Mouse (Mus musculus): ENCODE results near the gene Il11ra1. TPM values are rescaled to one million over a fixed set of nuclear protein-coding genes. Genes with fewer than 3 reads are reported as not detected.
A peak's percentile ranks its signal among the peaks of the same experiment; 100 is the strongest.
"Not testable (repeated sequence)": the region's sequence is repeated elsewhere in the genome, so short reads cannot be mapped to it uniquely, and the experiment has no call there.

The Il11ra1 gene
- polyA plus RNA-seq, 1 experiment, result 2.4 TPM

DNA sequence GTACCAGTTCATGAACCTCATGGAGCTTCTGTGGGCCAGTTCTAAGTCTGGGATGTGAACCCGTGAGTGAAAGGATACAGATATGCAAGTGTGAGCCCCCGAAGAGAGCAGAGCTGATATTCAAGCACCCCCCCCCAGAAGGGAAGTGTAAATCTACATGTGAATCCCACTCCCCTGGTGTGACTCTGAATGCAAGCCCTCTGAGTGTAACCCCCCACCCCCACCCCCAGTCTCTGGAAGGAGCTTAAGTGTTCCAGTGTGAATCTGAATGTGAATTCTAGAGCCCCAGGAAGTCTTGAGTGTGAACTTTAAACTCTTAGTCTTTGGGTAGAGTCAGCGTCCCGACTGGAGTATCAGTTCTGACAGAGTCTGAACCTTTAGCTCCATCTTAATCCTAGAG lies 6.3 kb upstream of the Il11ra1 start:
- not testable (repeated sequence) for H3K4me3 ChIP-seq (ENCODE audit: insufficient read depth, poor library complexity, severe bottlenecking); H3K79me3 ChIP-seq (ENCODE audit: low read depth); H3K27me3 ChIP-seq (ENCODE audit: control insufficient read depth, insufficient read depth, insufficient read length); H3K79me2 ChIP-seq (ENCODE audit: control insufficient read depth, insufficient read depth); H3ac ChIP-seq (ENCODE audit: control insufficient read depth, insufficient read length, low read depth); H3K36me3 ChIP-seq (ENCODE audit: control insufficient read depth, insufficient read depth)

DNA sequence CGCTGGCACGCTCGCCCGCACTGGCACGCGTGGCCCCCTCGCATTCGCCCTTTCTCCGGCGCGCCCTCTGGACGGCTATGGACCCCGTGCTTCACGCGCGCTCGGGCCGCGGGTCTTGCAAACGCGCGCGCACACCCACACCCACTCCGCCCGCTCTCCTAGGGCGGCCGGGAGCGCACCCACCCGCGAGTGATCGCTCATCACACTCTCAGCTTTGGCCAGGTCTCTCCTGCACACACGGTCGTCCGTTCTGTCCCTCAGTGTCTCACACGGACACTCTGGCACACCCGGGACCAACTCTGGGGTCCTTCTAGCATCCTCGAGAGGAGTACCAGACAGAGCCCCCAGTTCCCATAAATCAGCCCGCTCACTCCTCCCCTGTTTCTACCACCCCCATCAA lies 4.0 kb upstream of the Il11ra1 start:
- not testable (repeated sequence) for H3K27me3 ChIP-seq (ENCODE audit: control insufficient read depth, insufficient read depth, insufficient read length); H3K4me3 ChIP-seq (ENCODE audit: insufficient read depth, poor library complexity, severe bottlenecking); H3ac ChIP-seq (ENCODE audit: control insufficient read depth, insufficient read length, low read depth); H3K36me3 ChIP-seq (ENCODE audit: control insufficient read depth, insufficient read depth); H3K79me3 ChIP-seq (ENCODE audit: low read depth); H3K79me2 ChIP-seq (ENCODE audit: control insufficient read depth, insufficient read depth)

DNA sequence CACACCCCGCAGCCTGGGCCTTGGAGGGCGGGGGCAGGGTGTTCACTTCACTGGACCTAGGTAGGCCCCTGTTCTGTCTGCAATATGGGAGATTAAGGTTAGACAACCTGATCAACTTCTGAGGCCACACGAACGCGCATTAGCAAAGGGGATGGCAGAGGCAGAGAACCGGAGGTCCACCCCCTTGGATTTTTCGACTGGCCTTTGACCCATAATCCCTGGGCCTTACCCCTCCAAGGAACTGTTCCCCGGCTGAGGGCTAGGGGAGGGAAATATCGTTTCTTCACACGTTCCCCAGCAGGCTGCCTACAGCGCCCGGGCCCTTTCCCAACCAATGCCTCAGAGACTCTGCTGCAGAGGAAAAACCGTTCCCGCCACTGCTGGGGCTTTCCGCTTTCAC lies 3.3 kb upstream of the Il11ra1 start:
- not testable (repeated sequence) for H3K4me3 ChIP-seq (ENCODE audit: insufficient read depth, poor library complexity, severe bottlenecking); H3K27me3 ChIP-seq (ENCODE audit: control insufficient read depth, insufficient read depth, insufficient read length); H3K36me3 ChIP-seq (ENCODE audit: control insufficient read depth, insufficient read depth); H3ac ChIP-seq (ENCODE audit: control insufficient read depth, insufficient read length, low read depth); H3K79me2 ChIP-seq (ENCODE audit: control insufficient read depth, insufficient read depth); H3K79me3 ChIP-seq (ENCODE audit: low read depth)

DNA sequence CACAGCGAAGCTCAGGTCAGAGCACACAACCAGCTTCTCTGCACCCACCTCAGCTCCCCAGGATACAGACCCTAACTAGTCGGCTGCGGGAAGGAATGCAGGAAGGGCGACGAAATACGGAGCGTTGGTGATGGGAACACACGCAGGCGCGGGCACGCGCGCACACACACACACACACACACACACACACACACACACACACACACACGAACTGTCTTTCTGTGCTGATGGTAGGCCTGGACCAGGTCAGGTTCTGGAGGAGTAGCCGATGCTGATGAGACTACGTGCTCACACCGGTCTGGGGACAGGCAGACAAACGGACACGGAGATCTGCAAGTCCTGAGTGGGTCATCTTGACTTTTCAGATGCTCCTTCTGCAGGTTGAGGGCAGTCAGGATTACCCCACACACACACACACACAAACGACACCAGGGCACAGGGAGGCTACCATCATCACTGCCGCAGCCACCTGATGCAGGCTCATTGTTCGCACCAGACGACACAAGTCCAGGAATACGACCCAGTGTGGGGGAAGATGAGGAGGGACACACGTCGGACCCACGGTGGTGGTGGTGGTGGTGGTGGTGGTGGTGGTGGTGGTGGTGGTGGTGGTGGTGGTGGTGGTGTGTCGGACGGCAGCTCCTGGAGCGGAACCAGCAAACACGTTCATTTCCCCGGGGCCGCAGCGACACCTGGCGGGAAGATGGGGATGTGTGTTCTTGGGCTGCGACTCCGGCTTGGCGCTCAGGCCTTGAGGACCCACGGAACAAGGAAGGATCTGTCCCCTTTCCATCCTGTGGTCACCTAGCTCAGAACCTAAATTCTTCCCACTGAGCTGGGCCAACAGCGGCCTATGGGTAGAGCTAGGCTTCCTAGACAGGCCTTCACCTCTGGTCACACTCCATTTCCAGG lies 2.6 kb upstream of the Il11ra1 start, which contains the start of gene Cntfr:
Cntfr (minus strand) TSS at position 160 of the 912 bp plus-strand sequence.
- not testable (repeated sequence) for H3K79me3 ChIP-seq (ENCODE audit: low read depth); H3K36me3 ChIP-seq (ENCODE audit: control insufficient read depth, insufficient read depth); H3K79me2 ChIP-seq (ENCODE audit: control insufficient read depth, insufficient read depth); H3ac ChIP-seq (ENCODE audit: control insufficient read depth, insufficient read length, low read depth); H3K27me3 ChIP-seq (ENCODE audit: control insufficient read depth, insufficient read depth, insufficient read length); H3K4me3 ChIP-seq (ENCODE audit: insufficient read depth, poor library complexity, severe bottlenecking)
- peak; percentile 82 for TF ChIP-seq CTCF (IDR thresholded peaks at IDR 0.05; ENCODE audit: control insufficient read depth, insufficient read depth, insufficient read length)

DNA sequence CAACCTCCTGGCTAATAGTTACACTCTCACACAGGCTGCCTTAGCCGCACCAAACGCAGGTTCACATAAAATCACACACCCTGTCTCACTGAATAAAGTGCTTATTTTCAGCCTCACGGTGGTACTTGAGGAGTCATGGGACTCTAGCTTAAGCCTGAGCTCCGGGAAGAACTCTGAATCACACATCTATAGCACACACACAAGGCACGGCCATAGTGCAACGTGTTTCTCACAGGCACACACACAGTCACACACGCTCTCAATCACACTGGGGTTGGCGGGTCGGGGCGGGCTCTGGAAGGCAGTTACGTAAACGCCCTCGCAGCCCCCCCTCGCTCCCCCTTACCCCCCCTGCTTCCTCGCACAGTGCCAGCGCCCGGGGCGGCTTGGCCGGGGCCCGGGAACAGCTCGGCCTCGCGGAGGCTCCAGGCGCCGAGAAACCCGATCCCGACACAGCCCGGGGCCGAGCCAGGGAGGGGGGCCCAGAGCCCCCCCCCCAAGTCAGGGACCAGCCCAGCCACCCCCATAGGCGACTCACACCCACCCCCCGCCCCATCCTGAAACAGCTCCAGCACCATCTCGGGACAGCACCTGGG lies 1.3 kb upstream of the Il11ra1 start:
- H3K79me3 ChIP-seq (ENCODE audit: low read depth); H3K27me3 ChIP-seq (ENCODE audit: control insufficient read depth, insufficient read depth, insufficient read length); H3K4me3 ChIP-seq (ENCODE audit: insufficient read depth, poor library complexity, severe bottlenecking); H3K79me2 ChIP-seq (ENCODE audit: control insufficient read depth, insufficient read depth); H3K36me3 ChIP-seq (ENCODE audit: control insufficient read depth, insufficient read depth); H3ac ChIP-seq (ENCODE audit: control insufficient read depth, insufficient read length, low read depth): not testable (repeated sequence)

DNA sequence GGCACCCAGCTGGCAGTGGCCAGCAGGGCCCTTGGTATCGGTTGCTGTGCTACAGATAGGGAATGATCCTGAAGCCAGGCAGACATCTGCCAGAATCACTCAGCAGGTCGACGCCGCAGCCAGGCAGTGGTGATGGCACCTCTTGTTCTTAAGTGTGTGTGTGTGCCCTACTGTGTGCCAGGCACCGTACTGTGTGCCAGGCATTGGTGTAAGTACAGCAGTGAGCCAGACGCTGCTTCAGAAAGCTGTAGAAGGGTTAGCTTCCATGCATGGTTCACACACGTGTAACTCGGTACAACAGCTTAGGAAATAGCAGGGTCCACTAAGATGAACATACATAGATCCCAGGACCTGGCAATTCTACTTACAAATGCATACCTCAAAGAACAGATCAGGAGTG lies 435 bp downstream of the Il11ra1 start:
- not testable (repeated sequence) for H3K79me3 ChIP-seq (ENCODE audit: low read depth); H3ac ChIP-seq (ENCODE audit: control insufficient read depth, insufficient read length, low read depth); H3K4me3 ChIP-seq (ENCODE audit: insufficient read depth, poor library complexity, severe bottlenecking); H3K79me2 ChIP-seq (ENCODE audit: control insufficient read depth, insufficient read depth); H3K36me3 ChIP-seq (ENCODE audit: control insufficient read depth, insufficient read depth)
- peaks cover 18% of the 10 kb centered on the region for H3K27me3 ChIP-seq (ENCODE audit: control insufficient read depth, insufficient read depth, insufficient read length)

DNA sequence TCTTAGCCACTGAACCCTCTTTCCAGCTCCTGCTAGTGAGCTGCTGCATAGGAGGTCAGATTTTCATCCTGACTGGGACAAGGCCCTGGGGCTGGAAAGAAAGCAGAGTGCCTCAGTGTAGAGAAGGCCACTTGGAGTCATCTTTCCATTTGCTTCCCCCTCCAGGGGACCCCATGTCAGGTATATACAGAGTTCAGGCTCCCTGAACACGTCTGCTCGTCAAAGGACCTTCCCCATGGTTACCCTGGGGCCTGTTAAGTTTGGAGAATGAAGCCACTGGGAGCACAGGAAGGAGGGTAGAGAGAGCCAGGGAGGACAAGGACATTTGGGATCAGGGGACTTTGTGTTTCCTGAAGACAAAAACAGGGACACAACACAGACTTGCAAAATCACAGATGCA lies 2.4 kb downstream of the Il11ra1 start:
- H3K79me3 ChIP-seq (ENCODE audit: low read depth); H3ac ChIP-seq (ENCODE audit: control insufficient read depth, insufficient read length, low read depth); H3K79me2 ChIP-seq (ENCODE audit: control insufficient read depth, insufficient read depth); H3K4me3 ChIP-seq (ENCODE audit: insufficient read depth, poor library complexity, severe bottlenecking); H3K36me3 ChIP-seq (ENCODE audit: control insufficient read depth, insufficient read depth): not testable (repeated sequence)
- H3K27me3 ChIP-seq (ENCODE audit: control insufficient read depth, insufficient read depth, insufficient read length), result peaks cover 14% of the 10 kb centered on the region

DNA sequence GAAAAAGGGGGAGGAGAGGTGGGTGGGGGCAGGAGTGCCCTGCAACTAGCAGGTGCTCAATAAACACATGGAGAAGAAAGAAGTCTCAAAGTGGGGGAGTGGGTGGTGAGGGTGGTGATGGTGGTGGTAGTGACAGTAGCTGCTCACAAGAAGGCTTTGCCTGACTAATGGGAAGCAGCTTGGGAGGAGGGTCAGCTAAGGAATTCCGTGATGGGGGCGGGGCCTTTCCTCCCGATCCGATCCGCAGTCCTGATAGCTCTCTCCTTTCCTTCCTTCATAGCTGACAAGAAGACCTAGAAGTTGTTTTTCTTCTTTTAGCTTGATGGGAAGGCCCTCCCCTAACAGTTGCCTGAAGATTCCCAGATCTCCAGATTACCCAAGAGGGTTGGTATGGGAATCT lies 4.9 kb downstream of the Il11ra1 start:
- TF ChIP-seq MAX (IDR thresholded peaks at IDR 0.05) (no peak), FOSL1 (IDR thresholded peaks at IDR 0.05; ENCODE audit: insufficient read depth, low read length, poor library complexity, severe bottlenecking) (no peak), MYOG (IDR thresholded peaks at IDR 0.05; ENCODE audit: control insufficient read depth, extremely low read depth, insufficient read length) (no peak), CEBPB (IDR thresholded peaks at IDR 0.05; ENCODE audit: low read depth) (no peak), MYOD1 (IDR thresholded peaks at IDR 0.05; ENCODE audit: control insufficient read depth, insufficient read length, low read depth) (no peak), USF1 (IDR thresholded peaks at IDR 0.05; ENCODE audit: low read depth) (no peak), CTCF (IDR thresholded peaks at IDR 0.05; ENCODE audit: control insufficient read depth, insufficient read depth, insufficient read length) (no peak)
- Histone ChIP-seq H3K36me3 (ENCODE audit: control insufficient read depth, insufficient read depth) (no peaks in the 10 kb centered on the region), H3K27me3 (ENCODE audit: control insufficient read depth, insufficient read depth, insufficient read length) (peaks cover 14% of the 10 kb centered on the region), H3ac (ENCODE audit: control insufficient read depth, insufficient read length, low read depth) (no peak overlapping the region), H3K79me3 (ENCODE audit: low read depth) (no peaks in the 10 kb centered on the region), H3K4me3 (ENCODE audit: insufficient read depth, poor library complexity, severe bottlenecking) (no peak overlapping the region), H3K79me2 (ENCODE audit: control insufficient read depth, insufficient read depth) (no peaks in the 10 kb centered on the region)

Data from C2C12 (cell line).